Mouse (Mus musculus): Measurements from ENCODE around the gene Sema4c. TPM values are rescaled to one million over a fixed set of nuclear protein-coding genes. Genes with fewer than 3 reads are reported as not detected.

Sema4c gene
- polyA plus RNA-seq, 1 experiment from 2014 or later: 3.1 TPM

DNA sequence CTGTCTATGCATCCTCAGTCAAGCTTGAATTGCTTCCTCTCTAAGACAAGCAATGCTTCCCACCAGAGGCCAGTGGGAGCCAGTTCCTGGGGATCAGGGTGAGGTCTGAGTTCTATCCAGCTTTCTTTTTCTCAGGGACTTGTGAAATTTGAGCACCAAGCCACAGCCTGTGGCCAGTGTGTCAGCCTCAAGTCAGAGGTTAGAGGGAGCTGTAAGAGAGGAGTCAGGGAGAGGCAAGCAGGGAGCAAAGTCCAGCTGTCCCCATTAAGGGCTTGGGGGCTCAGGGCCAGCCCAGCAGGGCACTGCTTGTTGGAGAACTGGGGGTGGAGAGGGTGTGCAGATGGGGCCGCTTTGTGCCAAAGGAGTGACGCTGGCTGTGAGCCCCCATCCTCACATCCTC lies 5.0 kb upstream of the Sema4c start:
- Histone ChIP-seq H3K4me1 (replicated peaks; ENCODE audit: control insufficient read depth, insufficient read depth, low read length) (peaks cover 9% of the 10 kb centered on the region), H3K9me3 (ENCODE audit: control insufficient read depth, low read length) (no peaks in the 10 kb centered on the region), H3K27me3 (ENCODE audit: control insufficient read depth, insufficient read depth, low read length) (no peaks in the 10 kb centered on the region), H3K9ac (no peak overlapping the region), H3K27ac (no peak overlapping the region), H3K4me2 (replicated peaks) (no peak overlapping the region), H3K4me3 (replicated peaks; ENCODE audit: low read length) (no peak overlapping the region), H3K36me3 (replicated peaks; ENCODE audit: control insufficient read depth, insufficient read depth) (no peaks in the 10 kb centered on the region)
- no peak for ATAC-seq (ENCODE audit: low FRiP score)
- 57% methylated on average over 2 of the region's 2 CpGs for WGBS
- no peak for DNase-seq (ENCODE audit: low spot score)

DNA sequence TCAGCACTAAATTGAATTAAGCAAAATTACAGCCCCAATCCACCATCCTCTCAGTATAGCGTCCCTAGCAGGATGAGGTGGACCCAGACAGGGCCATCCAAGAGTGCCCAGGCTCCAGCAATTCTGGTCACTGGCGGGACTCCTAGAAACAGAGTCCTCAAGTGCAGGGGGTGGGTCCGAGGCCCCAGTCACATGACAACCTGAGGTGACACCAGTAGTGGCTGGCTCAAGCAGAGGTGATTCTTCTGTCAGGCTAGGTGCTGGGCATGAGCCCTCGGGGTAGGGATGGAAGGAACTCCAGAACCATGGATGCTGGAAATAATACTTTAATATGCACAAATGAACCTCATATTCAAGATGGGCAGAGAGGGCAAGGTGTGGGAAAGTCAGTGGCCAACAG lies 4.2 kb upstream of the Sema4c start:
- no peak overlapping the region for H3K4me2 ChIP-seq (replicated peaks)
- DNase-seq (ENCODE audit: low spot score): no peak
- H3K9ac ChIP-seq: no peak overlapping the region
- no peaks in the 10 kb centered on the region for H3K27me3 ChIP-seq (ENCODE audit: control insufficient read depth, insufficient read depth, low read length)
- 68% methylated on average over 4 of the region's 4 CpGs for WGBS
- ATAC-seq (ENCODE audit: low FRiP score): no peak
- no peak overlapping the region for H3K4me3 ChIP-seq (replicated peaks; ENCODE audit: low read length)
- H3K4me1 ChIP-seq (replicated peaks; ENCODE audit: control insufficient read depth, insufficient read depth, low read length): peaks cover 9% of the 10 kb centered on the region
- no peaks in the 10 kb centered on the region for H3K9me3 ChIP-seq (ENCODE audit: control insufficient read depth, low read length)
- H3K27ac ChIP-seq: no peak overlapping the region
- H3K36me3 ChIP-seq (replicated peaks; ENCODE audit: control insufficient read depth, insufficient read depth): no peaks in the 10 kb centered on the region

DNA sequence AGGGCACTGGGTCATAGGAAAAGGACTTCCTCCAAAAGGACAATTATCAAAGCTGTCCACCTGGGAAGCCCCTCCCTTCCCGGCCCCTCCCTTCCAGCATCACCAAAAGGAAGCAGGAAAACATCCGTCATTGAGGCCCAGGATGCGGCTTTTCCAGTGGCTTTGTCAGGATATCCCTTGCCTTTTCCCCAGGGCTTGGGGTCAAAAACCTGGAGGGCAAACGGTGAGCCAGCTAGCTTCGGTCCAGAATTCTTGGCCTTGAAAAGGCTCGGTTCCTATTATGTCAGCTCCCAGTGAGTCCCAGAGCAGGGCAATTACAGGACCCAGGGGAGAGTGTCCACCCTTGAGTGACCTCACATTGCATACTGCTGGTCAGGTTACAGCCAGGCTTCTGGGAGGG lies 2.8 kb upstream of the Sema4c start:
- H3K4me1 ChIP-seq (replicated peaks; ENCODE audit: control insufficient read depth, insufficient read depth, low read length): peaks cover 10% of the 10 kb centered on the region
- no peaks in the 10 kb centered on the region for H3K27me3 ChIP-seq (ENCODE audit: control insufficient read depth, insufficient read depth, low read length)
- H3K4me2 ChIP-seq (replicated peaks): no peak overlapping the region
- ATAC-seq (ENCODE audit: low FRiP score) (no peak), DNase-seq (ENCODE audit: low spot score) (no peak)
- H3K9ac ChIP-seq: no peak overlapping the region
- WGBS: 56% methylated on average over 6 of the region's 6 CpGs
- H3K36me3 ChIP-seq (replicated peaks; ENCODE audit: control insufficient read depth, insufficient read depth): no peaks in the 10 kb centered on the region
- no peak overlapping the region for H3K4me3 ChIP-seq (replicated peaks; ENCODE audit: low read length)
- H3K9me3 ChIP-seq (ENCODE audit: control insufficient read depth, low read length): no peaks in the 10 kb centered on the region
- H3K27ac ChIP-seq: no peak overlapping the region

DNA sequence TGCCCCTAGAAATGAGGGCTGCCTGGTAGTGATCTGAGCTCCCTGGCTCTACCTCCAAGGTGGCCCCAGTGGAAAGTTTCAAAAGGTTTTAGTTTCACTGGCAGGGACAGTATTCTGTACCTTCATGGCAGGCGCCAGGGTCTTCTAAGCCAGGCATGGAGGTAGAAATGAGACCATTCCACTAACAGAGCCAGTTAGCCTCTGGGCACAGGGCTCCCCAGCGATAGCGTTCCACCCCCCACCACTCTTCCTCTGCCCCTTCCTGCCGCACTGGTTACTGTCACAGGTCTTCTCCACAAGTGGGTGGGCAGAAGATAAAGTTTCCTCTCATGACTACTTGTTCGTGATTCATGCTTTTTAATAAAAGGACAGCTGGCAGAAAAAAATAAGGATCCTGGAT lies 1.7 kb upstream of the Sema4c start:
- Histone ChIP-seq H3K27me3 (ENCODE audit: control insufficient read depth, insufficient read depth, low read length) (no peaks in the 10 kb centered on the region), H3K27ac (no peak overlapping the region), H3K9me3 (ENCODE audit: control insufficient read depth, low read length) (no peaks in the 10 kb centered on the region), H3K4me3 (replicated peaks; ENCODE audit: low read length) (no peak overlapping the region), H3K9ac (no peak overlapping the region), H3K36me3 (replicated peaks; ENCODE audit: control insufficient read depth, insufficient read depth) (peaks cover 5% of the 10 kb centered on the region), H3K4me2 (replicated peaks) (no peak overlapping the region), H3K4me1 (replicated peaks; ENCODE audit: control insufficient read depth, insufficient read depth, low read length) (peaks cover 20% of the 10 kb centered on the region)
- ATAC-seq (ENCODE audit: low FRiP score): no peak
- no peak for DNase-seq (ENCODE audit: low spot score)
- WGBS: 76% methylated on average over 5 of the region's 5 CpGs

DNA sequence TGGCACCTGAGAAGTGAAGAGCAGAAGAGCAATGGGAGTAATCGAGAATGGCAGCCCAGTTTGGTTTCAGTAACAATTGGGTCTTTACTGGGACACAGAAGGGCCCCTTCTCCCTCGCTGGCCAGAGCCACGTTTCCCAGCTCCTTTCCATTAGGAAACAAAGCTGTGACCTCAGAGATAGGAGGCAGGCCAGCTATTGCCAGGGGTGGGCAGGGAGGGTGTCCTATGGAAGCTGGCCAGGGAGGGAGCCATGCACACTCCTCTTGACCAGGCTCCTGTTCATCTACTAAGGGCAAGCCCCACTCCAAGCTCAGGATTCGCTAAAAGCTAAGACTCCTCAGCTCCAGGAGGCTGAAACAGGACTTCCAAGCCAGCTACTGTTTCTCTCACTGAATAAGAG lies 1.1 kb upstream of the Sema4c start:
- 0 out of 2 replicates have a peak overlapping the region, but pooled peaks have one; percentile 85 for H3K4me3 ChIP-seq (replicated peaks; ENCODE audit: low read length)

DNA sequence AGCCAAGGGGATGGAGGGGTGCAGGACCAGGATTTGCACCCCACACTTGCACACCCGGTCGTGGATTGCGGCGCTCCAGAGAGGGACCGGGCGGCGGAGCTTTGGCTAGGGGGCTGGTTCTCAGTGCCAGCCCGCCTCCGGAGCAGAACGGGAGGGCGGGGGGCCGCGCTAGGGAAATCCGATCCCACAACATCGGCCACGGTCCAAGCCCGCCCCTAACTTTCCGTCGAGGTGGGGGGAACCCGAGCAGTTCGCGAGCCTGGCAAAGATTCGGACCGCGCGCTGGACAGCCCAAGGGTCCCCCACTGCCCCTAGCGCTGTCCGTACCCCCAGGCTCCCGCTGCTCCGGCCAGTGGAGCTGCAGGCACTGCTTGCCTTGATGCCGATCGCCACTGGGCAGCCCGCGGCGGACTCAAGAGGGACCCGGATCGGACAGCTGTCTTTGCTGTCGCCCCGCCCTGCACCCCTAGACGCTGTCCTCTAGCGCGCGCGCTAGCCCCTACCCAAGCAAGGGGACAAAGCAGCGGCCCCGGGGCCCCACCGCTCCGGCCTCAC lies 615 bp downstream of the Sema4c start:
- Histone ChIP-seq H3K36me3 (replicated peaks; ENCODE audit: control insufficient read depth, insufficient read depth) (peaks cover 28% of the 10 kb centered on the region), H3K4me3 (replicated peaks; ENCODE audit: low read length) (peak overlapping the region; percentile 85), H3K4me2 (replicated peaks) (peak overlapping the region; percentile 95), H3K4me1 (replicated peaks; ENCODE audit: control insufficient read depth, insufficient read depth, low read length) (peaks cover 30% of the 10 kb centered on the region), H3K27me3 (ENCODE audit: control insufficient read depth, insufficient read depth, low read length) (no peaks in the 10 kb centered on the region), H3K9me3 (ENCODE audit: control insufficient read depth, low read length) (no peaks in the 10 kb centered on the region), H3K27ac (peak overlapping the region; percentile 99), H3K9ac (peak overlapping the region; percentile 99)
- DNase-seq (ENCODE audit: low spot score): peak; percentile 66
- ATAC-seq (ENCODE audit: low FRiP score): peak; percentile 55
- under 1% methylated on average over 47 of the region's 48 CpGs for WGBS

More for the DNA sequence above, 1.1 kb upstream of the Sema4c start:
- DNase-seq (ENCODE audit: low spot score) (no peak), ATAC-seq (ENCODE audit: low FRiP score) (no peak)
- H3K9ac ChIP-seq: no peak overlapping the region
- H3K4me2 ChIP-seq (replicated peaks): peak overlapping the region; percentile 95
- peaks cover 11% of the 10 kb centered on the region for H3K36me3 ChIP-seq (replicated peaks; ENCODE audit: control insufficient read depth, insufficient read depth)
- H3K4me1 ChIP-seq (replicated peaks; ENCODE audit: control insufficient read depth, insufficient read depth, low read length): peaks cover 27% of the 10 kb centered on the region
- H3K27ac ChIP-seq: no peak overlapping the region
- 8% methylated on average over 4 of the region's 4 CpGs for WGBS
- no peaks in the 10 kb centered on the region for H3K9me3 ChIP-seq (ENCODE audit: control insufficient read depth, low read length)
- no peaks in the 10 kb centered on the region for H3K27me3 ChIP-seq (ENCODE audit: control insufficient read depth, insufficient read depth, low read length)

DNA sequence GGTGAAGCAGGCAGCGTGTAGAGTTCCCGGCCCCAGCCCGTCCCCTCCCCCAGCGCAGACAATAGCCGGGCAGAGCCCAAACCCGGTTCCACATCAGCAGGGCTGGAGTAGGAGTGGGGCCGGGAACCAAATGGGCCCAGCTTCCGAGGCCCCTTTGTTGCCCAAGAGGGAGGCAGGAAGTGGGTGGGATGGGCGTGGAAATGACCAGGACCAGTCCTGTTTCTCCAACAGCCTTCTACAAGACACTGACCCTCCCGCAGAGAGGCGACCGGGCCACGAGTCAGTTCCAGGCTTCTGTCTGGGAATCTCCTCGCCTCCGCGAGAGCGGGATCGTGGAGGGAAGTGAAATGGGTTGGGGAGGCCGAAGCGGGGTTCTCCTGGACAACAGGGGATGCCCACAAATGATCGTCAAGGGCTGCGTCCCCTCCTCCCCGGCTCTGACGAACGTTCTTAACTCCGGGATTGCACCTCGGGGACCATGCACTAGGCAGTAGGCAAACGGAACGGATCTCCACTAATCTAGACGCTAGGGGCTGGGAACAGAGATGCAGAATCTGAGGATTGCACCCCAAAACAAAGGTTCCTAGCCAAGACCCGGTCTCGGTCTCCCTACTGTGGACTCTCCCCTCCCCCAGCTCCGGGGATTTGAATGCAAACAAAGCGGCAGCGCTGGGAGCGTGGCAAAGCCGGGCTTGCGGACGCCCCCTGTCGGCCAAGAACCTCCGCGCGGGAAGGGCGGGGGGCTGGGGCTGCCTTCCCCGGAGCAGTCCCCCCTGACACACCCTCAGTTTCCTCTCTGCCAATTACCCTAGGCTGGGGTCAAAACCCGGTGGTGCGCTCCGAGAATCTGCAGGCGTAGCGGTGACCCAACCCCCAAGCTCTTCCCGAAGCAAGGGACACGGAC lies 1.3 kb downstream of the Sema4c start:
- H3K9me3 ChIP-seq (ENCODE audit: control insufficient read depth, low read length): no peaks in the 10 kb centered on the region
- H3K4me1 ChIP-seq (replicated peaks; ENCODE audit: control insufficient read depth, insufficient read depth, low read length): peaks cover 30% of the 10 kb centered on the region
- H3K4me2 ChIP-seq (replicated peaks): peak overlapping the region; percentile 95
- ATAC-seq (ENCODE audit: low FRiP score): peak; percentile 75
- H3K36me3 ChIP-seq (replicated peaks; ENCODE audit: control insufficient read depth, insufficient read depth): peaks cover 36% of the 10 kb centered on the region
- under 1% methylated on average over 52 of the region's 52 CpGs for WGBS
- peak; percentile 97 for DNase-seq (ENCODE audit: low spot score)
- no peaks in the 10 kb centered on the region for H3K27me3 ChIP-seq (ENCODE audit: control insufficient read depth, insufficient read depth, low read length)
- H3K27ac ChIP-seq: peak overlapping the region; percentile 99
- peak overlapping the region; percentile 85 for H3K4me3 ChIP-seq (replicated peaks; ENCODE audit: low read length)
- H3K9ac ChIP-seq: peak overlapping the region; percentile 99

DNA sequence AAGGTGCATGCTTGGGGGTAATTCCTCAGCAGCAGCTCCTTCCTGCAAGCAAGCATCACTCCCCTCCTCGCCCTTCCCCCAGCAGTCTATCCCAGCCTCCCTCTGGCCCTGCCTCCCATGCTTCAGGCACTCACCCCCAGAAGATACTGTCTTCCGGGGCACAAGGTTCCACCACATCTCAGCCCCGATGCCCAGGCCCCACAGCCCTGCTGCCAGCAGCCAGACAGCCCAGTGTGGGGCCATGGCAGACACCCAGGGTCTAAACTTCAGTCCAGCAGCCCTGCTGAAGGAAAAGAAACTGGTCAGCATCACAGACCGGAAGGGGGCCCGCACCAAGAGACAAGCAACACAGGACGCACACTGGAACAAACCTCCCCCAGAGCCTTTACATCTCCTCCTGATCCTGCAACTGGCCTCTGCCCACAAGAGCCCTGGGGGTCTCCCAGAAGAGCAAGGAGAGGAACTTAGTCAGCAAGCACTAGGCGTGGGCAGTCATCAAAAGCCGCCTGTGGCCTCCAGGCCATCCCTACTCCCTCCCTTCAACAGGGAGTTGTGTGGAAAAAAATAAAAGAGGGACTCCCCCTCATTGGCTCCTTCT lies 2.3 kb downstream of the Sema4c start:
- no peaks in the 10 kb centered on the region for H3K9me3 ChIP-seq (ENCODE audit: control insufficient read depth, low read length)
- ATAC-seq (ENCODE audit: low FRiP score) (no peak), DNase-seq (ENCODE audit: low spot score) (no peak)
- H3K4me3 ChIP-seq (replicated peaks; ENCODE audit: low read length): peak overlapping the region; percentile 85
- peak overlapping the region; percentile 99 for H3K9ac ChIP-seq
- peak overlapping the region; percentile 99 for H3K27ac ChIP-seq
- H3K36me3 ChIP-seq (replicated peaks; ENCODE audit: control insufficient read depth, insufficient read depth): peaks cover 45% of the 10 kb centered on the region
- H3K4me2 ChIP-seq (replicated peaks): peak overlapping the region; percentile 95
- peaks cover 30% of the 10 kb centered on the region for H3K4me1 ChIP-seq (replicated peaks; ENCODE audit: control insufficient read depth, insufficient read depth, low read length)
- 3% methylated on average over 8 of the region's 8 CpGs for WGBS
- no peaks in the 10 kb centered on the region for H3K27me3 ChIP-seq (ENCODE audit: control insufficient read depth, insufficient read depth, low read length)

DNA sequence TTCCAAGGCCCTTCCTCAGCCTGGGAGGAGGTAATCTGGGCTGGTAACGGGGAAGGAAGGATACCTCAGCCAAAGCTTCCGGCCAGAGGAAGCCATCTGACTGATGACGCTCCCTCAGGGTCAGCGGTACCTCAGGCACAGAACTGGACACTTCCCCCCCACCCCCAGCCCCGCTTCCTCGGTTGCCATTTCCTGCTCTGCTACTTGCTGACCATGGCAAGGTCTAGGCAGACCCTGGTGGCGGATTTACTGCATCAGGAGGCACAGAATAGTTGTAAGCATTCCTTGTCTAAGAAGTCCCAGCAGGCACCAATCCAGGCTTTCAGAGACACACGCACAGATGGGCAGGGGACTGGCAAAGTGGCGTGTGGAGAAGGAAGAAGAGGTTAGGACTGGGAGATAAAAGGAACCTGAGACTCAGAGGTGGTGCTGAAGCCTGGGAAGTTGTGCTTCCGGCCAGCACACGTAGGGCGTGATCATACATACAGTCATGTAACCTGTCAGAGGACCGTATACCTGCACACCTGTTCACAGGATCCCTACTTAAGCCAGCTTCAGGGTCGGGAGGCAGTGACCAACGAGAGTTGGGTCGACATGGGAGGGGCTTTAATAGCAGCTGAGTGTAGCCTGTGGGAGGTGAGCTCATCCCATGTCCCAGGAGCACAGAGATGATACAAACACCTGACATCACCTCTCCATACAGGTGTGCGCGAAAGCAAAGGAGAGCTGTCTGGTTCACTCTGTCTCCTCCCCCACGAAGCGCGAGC lies 3.3 kb downstream of the Sema4c start:
- DNase-seq (ENCODE audit: low spot score) (no peak), ATAC-seq (ENCODE audit: low FRiP score) (no peak)
- WGBS: 71% methylated on average over 21 of the region's 21 CpGs
- Histone ChIP-seq H3K27me3 (ENCODE audit: control insufficient read depth, insufficient read depth, low read length) (no peaks in the 10 kb centered on the region), H3K27ac (peak overlapping the region; percentile 99; the same call in 1 of the 2 replicates), H3K4me1 (replicated peaks; ENCODE audit: control insufficient read depth, insufficient read depth, low read length) (peaks cover 30% of the 10 kb centered on the region), H3K4me3 (replicated peaks; ENCODE audit: low read length) (peak overlapping the region; percentile 85), H3K9ac (peak overlapping the region; percentile 99), H3K4me2 (replicated peaks) (peak overlapping the region; percentile 95), H3K9me3 (ENCODE audit: control insufficient read depth, low read length) (no peaks in the 10 kb centered on the region), H3K36me3 (replicated peaks; ENCODE audit: control insufficient read depth, insufficient read depth) (peaks cover 55% of the 10 kb centered on the region)
